Mouse (Mus musculus): Measurements from ENCODE around the gene Cyth3.

DNA sequence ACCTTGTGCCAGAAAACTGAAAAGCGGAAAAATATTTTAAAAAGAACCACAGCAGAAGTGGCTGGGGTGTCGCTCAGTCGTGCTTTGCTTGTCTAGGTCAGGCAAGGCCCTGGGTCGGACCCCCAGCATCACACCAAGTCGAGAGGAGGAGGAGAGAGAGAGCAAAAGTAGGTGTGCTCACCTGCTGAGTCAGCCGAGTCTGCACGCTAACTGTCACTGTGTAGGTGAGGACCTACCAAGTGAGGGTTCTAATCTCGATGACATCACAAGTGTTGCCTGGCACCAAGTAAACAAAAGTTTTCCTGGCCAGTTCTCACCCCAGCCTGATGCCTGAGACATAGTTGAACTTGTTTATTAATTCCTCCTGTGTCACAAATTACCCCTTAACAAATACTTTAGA, 137.3 kb downstream of the Cyth3 start:
- TF ChIP-seq POLR2A (IDR thresholded peaks at IDR 0.05; ENCODE audit: low read depth, low read length), result no peak
- no peak for TF ChIP-seq CTCF (IDR thresholded peaks at IDR 0.05; ENCODE audit: extremely low read depth, insufficient read depth, insufficient read length, insufficient replicate concordance)

Data from spleen, adult 2 months (tissue).